Mouse (Mus musculus) lung, postnatal 0 days (tissue): ENCODE results near the gene Proser3. TPM values are rescaled to one million over a fixed set of nuclear protein-coding genes. Genes with fewer than 3 reads are reported as not detected.
"Not testable (repeated sequence)": the region's sequence is repeated elsewhere in the genome, so short reads cannot be mapped to it uniquely, and the experiment has no call there.

ENCODE experiments used
- ATAC-seq: fragments of 200-750 bp; cut with Nextera tagmentation; 2 replicates; pipeline ENCODE4 v1.8.0; 2017; ENCODE audit warnings: moderate library complexity
- DNase-seq: peaks from one replicate; pipeline ENCODE4 v3.0.0-alpha.2; 2016; ENCODE audit warnings: low spot score
- H3K27ac ChIP-seq: fragments of 300-500 bp; sonication (generic); 2 replicates; pipeline ENCODE4 v1.5.1; 2014; ENCODE audit warnings: antibody characterized with exemption, mild to moderate bottlenecking, low read length, mixed read lengths
- H3K27me3 ChIP-seq: fragments of 300-500 bp; sonication (generic); replicated peaks from 2 replicates; pipeline ENCODE4 v1.6.1; 2014; ENCODE audit warnings: low read length, mixed read lengths; ENCODE audit not compliant: insufficient read depth
- H3K36me3 ChIP-seq: fragments of 300-500 bp; sonication (generic); 2 replicates; pipeline ENCODE4 v1.6.1; 2014; ENCODE audit warnings: low read length, mixed read lengths; ENCODE audit not compliant: insufficient read depth
- H3K4me1 ChIP-seq: fragments of 300-500 bp; sonication (generic); 2 replicates; pipeline ENCODE4 v1.6.1; 2014; ENCODE audit warnings: antibody characterized with exemption, low read depth, low read length, mixed read lengths; ENCODE audit not compliant: insufficient read depth
- H3K4me2 ChIP-seq: fragments of 300-500 bp; sonication (generic); replicated peaks from 2 replicates; pipeline ENCODE4 v1.6.1; 2014; ENCODE audit warnings: low read depth, mild to moderate bottlenecking, low read length, moderate library complexity, mixed read lengths
- H3K4me3 ChIP-seq: fragments of 300-500 bp; sonication (generic); 2 replicates; pipeline ENCODE4 v1.5.1; 2014; ENCODE audit warnings: low read depth, low read length
- H3K9ac ChIP-seq: fragments of 300-500 bp; sonication (generic); replicated peaks from 2 replicates; pipeline ENCODE4 v1.6.1; 2014; ENCODE audit warnings: low read depth, mild to moderate bottlenecking
- H3K9me3 ChIP-seq: fragments of 300-500 bp; sonication (generic); 2 replicates; pipeline ENCODE4 v1.6.1; 2016; ENCODE audit warnings: low read length, mixed read lengths
- CTCF ChIP-seq: IDR thresholded peaks from 2 replicates; pipeline ENCODE4 v1.5.1; 2016; ENCODE audit warnings: antibody characterized with exemption, mild to moderate bottlenecking
- EP300 ChIP-seq: IDR thresholded peaks from 2 replicates; pipeline ENCODE4 v1.6.1; 2016; ENCODE audit warnings: antibody characterized with exemption, mild to moderate bottlenecking, control low read depth
- WGBS: fragments of 180-500 bp; shearing (Covaris S2); extraction: QIAGEN DNeasy Blood & Tissue Kit; methylation state at CpG from one replicate; pipeline ENCODE4 v1.1.7; 2014; 5-methylcytosine and 5-hydroxymethylcytosine counted together
- polyA plus RNA-seq: library from polyadenylated mRNA; unstranded; fragments of >200 nt; fragmentation: Nextera tagmentation; extraction: Ambion mirVana; gene quantifications from 2 replicates; pipeline ENCODE4 v1.2.1, GENCODE M21; 2015

Proser3 gene
- polyA plus RNA-seq, 1 experiment from 2014 or later = 4.4 TPM

- Histone ChIP-seq H3K9ac (no peak overlapping the region), H3K36me3 (no peaks in the 10 kb centered on the region), H3K4me2 (no peak overlapping the region), H3K4me1 (no peaks in the 10 kb centered on the region), H3K27ac (no peak overlapping the region), H3K4me3 (no peak overlapping the region), H3K27me3 (no peaks in the 10 kb centered on the region), H3K9me3 (no peaks in the 10 kb centered on the region)
- WGBS = 60% methylated on average over 4 of the region's 4 CpGs
- TF ChIP-seq CTCF (no peak), EP300 (no peak)
- DNase-seq (no peak), ATAC-seq (no peak)
These were observed 44.0 kb downstream of the Proser3 start for GRCm38 (mm10) chr7:30508061-30508460.

- not testable (repeated sequence) for H3K4me1 ChIP-seq, H3K27ac ChIP-seq, DNase-seq, H3K36me3 ChIP-seq, H3K4me2 ChIP-seq, H3K9me3 ChIP-seq, H3K9ac ChIP-seq, H3K4me3 ChIP-seq, H3K27me3 ChIP-seq, ATAC-seq
- 73% methylated on average over 5 of the region's 5 CpGs for WGBS
- peak; percentile 32 for TF ChIP-seq CTCF
These were observed 50.9 kb downstream of the Proser3 start for GRCm38 (mm10) chr7:30501159-30501558.

- H3K36me3 ChIP-seq, DNase-seq, H3K4me3 ChIP-seq, H3K4me2 ChIP-seq, H3K4me1 ChIP-seq, H3K9ac ChIP-seq, ATAC-seq, H3K27ac ChIP-seq, H3K9me3 ChIP-seq, H3K27me3 ChIP-seq: not testable (repeated sequence)
- 48% methylated on average over 5 of the region's 5 CpGs for WGBS
These were observed 56.5 kb downstream of the Proser3 start for GRCm38 (mm10) chr7:30495506-30496042.

DNA sequence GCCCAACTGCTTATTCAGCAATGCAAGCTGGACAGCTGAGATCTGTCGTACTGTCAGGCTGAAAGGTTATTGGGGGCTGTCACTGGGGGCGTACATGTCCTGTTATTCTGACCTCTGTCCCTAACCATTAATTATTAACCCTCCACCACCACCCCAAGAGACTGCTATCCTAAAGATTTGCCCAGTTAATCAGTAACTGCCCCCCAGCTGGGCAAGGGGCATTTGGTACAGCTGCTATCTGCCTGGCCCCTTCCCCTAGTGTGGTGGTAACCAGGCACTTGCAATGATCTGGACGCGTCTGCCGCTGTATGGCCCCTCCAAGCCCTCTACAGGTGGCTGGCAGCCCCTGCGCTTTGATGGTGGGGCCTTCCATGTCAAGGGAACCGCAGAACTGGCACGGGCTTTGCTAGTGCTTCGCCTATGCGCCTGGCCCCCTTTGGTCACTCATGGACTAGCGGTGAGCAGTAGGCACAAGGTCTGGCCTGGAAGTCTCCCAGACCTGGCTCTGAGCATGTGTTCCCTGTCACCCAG lies 58.6 kb downstream of the Proser3 start, which contains the start of gene Prodh2:
Gene Prodh2 (plus strand): TSS at position 222 of the 531 bp plus-strand sequence.
- no peak within 1 kb of the TSS for H3K27ac ChIP-seq
- DNase-seq (no peak), ATAC-seq (no peak)
- no peaks in the 10 kb centered on the region for H3K27me3 ChIP-seq
- H3K9me3 ChIP-seq = no peaks in the 10 kb centered on the region
- WGBS = 51% methylated on average over 11 of the region's 11 CpGs
- no peak within 1 kb of the TSS for H3K4me2 ChIP-seq
- no peak within 1 kb of the TSS for H3K9ac ChIP-seq
- H3K4me3 ChIP-seq = no peak within 1 kb of the TSS
- TF ChIP-seq EP300 = no peak
- no peak for TF ChIP-seq CTCF
- H3K36me3 ChIP-seq = no peaks in the 10 kb centered on the region
- no peaks in the 10 kb centered on the region for H3K4me1 ChIP-seq

GRCm38 (mm10) chr7:30492765-30493164 lies 59.3 kb downstream of the Proser3 start:
- TF ChIP-seq EP300 (no peak), CTCF (peak; percentile 84)
- 17% methylated on average over 4 of the region's 4 CpGs for WGBS
- Histone ChIP-seq H3K4me3 (no peak overlapping the region), H3K4me2 (no peak overlapping the region), H3K9ac (no peak overlapping the region), H3K27me3 (no peaks in the 10 kb centered on the region), H3K27ac (no peak overlapping the region), H3K36me3 (no peaks in the 10 kb centered on the region), H3K9me3 (no peaks in the 10 kb centered on the region), H3K4me1 (no peaks in the 10 kb centered on the region)
- peak; percentile 67 for DNase-seq
- no peak for ATAC-seq

- no peaks in the 10 kb centered on the region for H3K4me1 ChIP-seq
- no peak for TF ChIP-seq CTCF
- 13% methylated on average over 6 of the region's 6 CpGs for WGBS
- no peak for ATAC-seq
- no peak for DNase-seq
- no peaks in the 10 kb centered on the region for H3K9me3 ChIP-seq
- no peaks in the 10 kb centered on the region for H3K27me3 ChIP-seq
- H3K27ac ChIP-seq = no peak overlapping the region
- no peak overlapping the region for H3K9ac ChIP-seq
- no peak overlapping the region for H3K4me3 ChIP-seq
- H3K36me3 ChIP-seq = no peaks in the 10 kb centered on the region
- H3K4me2 ChIP-seq = no peak overlapping the region
These were observed 61.2 kb downstream of the Proser3 start for GRCm38 (mm10) chr7:30490957-30491307.
